Mouse (Mus musculus) spleen, adult 2 months (tissue): ENCODE results near the gene Npr3.

Experiments
- CTCF ChIP-seq: fragments of 200-500 bp; IDR thresholded peaks from 2 replicates; pipeline ENCODE4 v1.5.1; 2011; ENCODE audit warnings: mild to moderate bottlenecking, inconsistent platforms; ENCODE audit not compliant: insufficient read depth, insufficient read length, insufficient replicate concordance; ENCODE audit errors: extremely low read depth
- POLR2A ChIP-seq: fragments of 200-500 bp; IDR thresholded peaks from 2 replicates; pipeline ENCODE4 v1.6.1; 2011; ENCODE audit warnings: low read depth, low read length, inconsistent platforms

GRCm38 (mm10) chr15:11801863-11802722, 105.0 kb downstream of the Npr3 start:
- TF ChIP-seq POLR2A (no peak), CTCF (no peak)
